Comparison of ENCODE assay signal across 10 mouse cellular contexts in the genomic region with DNA sequence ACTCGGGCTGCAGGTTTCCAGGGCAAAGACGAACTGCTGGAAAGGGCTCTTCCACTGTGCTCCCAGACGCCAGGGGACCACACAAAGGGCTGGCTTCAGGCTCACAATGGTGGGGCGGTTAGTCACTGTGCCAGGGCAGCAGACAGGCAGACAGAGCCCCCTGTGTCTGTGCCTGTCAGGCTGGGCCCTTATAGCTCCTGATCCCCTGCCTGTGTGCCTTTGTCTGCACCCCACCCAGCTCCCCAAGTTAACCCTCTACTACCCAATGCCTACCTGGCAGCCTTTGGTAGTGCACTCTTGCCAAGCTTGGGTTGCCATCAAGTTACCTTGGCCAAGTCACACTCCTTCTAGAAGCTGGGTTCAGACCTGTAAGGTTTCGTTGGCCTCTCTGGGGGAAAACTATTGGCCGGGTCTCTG.
DNase-seq lines count a peak whose midpoint lies in the region; ATAC-seq and TF ChIP-seq lines count a peak whose summit lies in the region.
"Had no signal": no experiment of that assay in that cellular context is flagged by ENCODE, and none has a peak within 500 bp of the region (broad histone marks: within the 10 kb centered on the region; RNA-seq: fewer than 3 reads in every experiment).

No protein-coding gene starts in this region.

- intact Hi-C loops in heart, postnatal 25 days (cut with DNase I): loop anchor here (2.0 kb wide), 1 partner anchor 13 kb away; no protein-coding TSS in a partner anchor

- H3K9ac ChIP-seq in heart, embryonic 15.5 days: no peak overlapping the region
- H3K9ac ChIP-seq in hindbrain, embryonic 16.5 days (ENCODE audit: low read depth, low read length): peak overlapping the region; percentile 28; the same call in 1 of the 2 replicates
- peak overlapping the region; percentile 28; the same call in 1 of the 2 replicates for H3K9ac ChIP-seq in stomach, embryonic 16.5 days (ENCODE audit: low read length)
- H3K9ac ChIP-seq: liver, embryonic 14.5 days had no signal

- DNase-seq in heart, postnatal 25 days (ENCODE audit: low spot score): no peak
- no peak for DNase-seq in testis, postnatal 10 days (ENCODE audit: low spot score)
- no peak for DNase-seq in urinary bladder, adult 2 months (ENCODE audit: low spot score)

- no peaks in the 10 kb centered on the region for H3K36me3 ChIP-seq in heart, embryonic 15.5 days
- H3K36me3 ChIP-seq in testis, adult 2 months (ENCODE audit: control insufficient read depth, insufficient read depth, low read length): no peaks in the 10 kb centered on the region
- H3K36me3 ChIP-seq in hindbrain, embryonic 16.5 days (ENCODE audit: control insufficient read depth, insufficient read depth, low read length): no peaks in the 10 kb centered on the region
- no peaks in the 10 kb centered on the region for H3K36me3 ChIP-seq in stomach, embryonic 16.5 days (ENCODE audit: control insufficient read depth, insufficient read depth, low read length)

- no peaks in the 10 kb centered on the region for H3K9me3 ChIP-seq in heart, embryonic 15.5 days (replicated peaks)
- no peaks in the 10 kb centered on the region for H3K9me3 ChIP-seq in hindbrain, embryonic 16.5 days (ENCODE audit: control insufficient read depth, low read length)
- H3K9me3 ChIP-seq in stomach, embryonic 16.5 days (replicated peaks; ENCODE audit: control insufficient read depth, low read length): no peaks in the 10 kb centered on the region

- TF ChIP-seq POLR2A in testis, adult 2 months (IDR thresholded peaks at IDR 0.05; ENCODE audit: control insufficient read depth, low read depth, low read length): no peak

- TF ChIP-seq CTCF in testis, adult 2 months (IDR thresholded peaks at IDR 0.05; ENCODE audit: control insufficient read depth, insufficient read depth, insufficient replicate concordance, low read depth, low read length): no peak

- no peak overlapping the region for H3K27ac ChIP-seq in heart, embryonic 15.5 days
- peak overlapping the region; percentile 45; the same call in 1 of the 2 replicates for H3K27ac ChIP-seq in testis, adult 2 months (ENCODE audit: control insufficient read depth, insufficient read depth, low read depth, low read length)
- H3K27ac ChIP-seq in hindbrain, embryonic 16.5 days (ENCODE audit: low read depth, low read length): peak overlapping the region; percentile 95
- peak overlapping the region; percentile 55 for H3K27ac ChIP-seq in stomach, embryonic 16.5 days (ENCODE audit: low read length)
- H3K27ac ChIP-seq: liver, embryonic 14.5 days had no signal

- H3K4me2 ChIP-seq in heart, embryonic 15.5 days: 0 out of 2 replicates have a peak overlapping the region, but pooled peaks have one; percentile 84
- peak overlapping the region; percentile 30 for H3K4me2 ChIP-seq in hindbrain, embryonic 16.5 days (ENCODE audit: low read length)
- peak overlapping the region; percentile 23; the same call in 1 of the 2 replicates for H3K4me2 ChIP-seq in stomach, embryonic 16.5 days (ENCODE audit: low read depth, low read length)

- H3K4me3 ChIP-seq in heart, embryonic 15.5 days: no peak overlapping the region
- H3K4me3 ChIP-seq in testis, adult 2 months (ENCODE audit: control insufficient read depth, low read depth, low read length): no peak overlapping the region
- H3K4me3 ChIP-seq in hindbrain, embryonic 16.5 days (ENCODE audit: low read length): no peak overlapping the region
- H3K4me3 ChIP-seq in stomach, embryonic 16.5 days (replicated peaks; ENCODE audit: low read length): no peak overlapping the region

- H3K4me1 ChIP-seq in heart, embryonic 15.5 days (replicated peaks): peaks cover 33% of the 10 kb centered on the region
- no peaks in the 10 kb centered on the region; the same call in 1 of the 2 replicates for H3K4me1 ChIP-seq in testis, adult 2 months (ENCODE audit: control insufficient read depth, insufficient read depth, low read length)
- peaks cover 43% of the 10 kb centered on the region for H3K4me1 ChIP-seq in hindbrain, embryonic 16.5 days (ENCODE audit: control insufficient read depth, insufficient read depth, low read depth, low read length)
- H3K4me1 ChIP-seq in stomach, embryonic 16.5 days (ENCODE audit: control insufficient read depth, insufficient read depth, low read length): peaks cover 34% of the 10 kb centered on the region

- no peak for ATAC-seq in heart, embryonic 15.5 days (replicated peaks; ENCODE audit: insufficient number of reproducible peaks, insufficient read depth, low FRiP score, low read depth)
- ATAC-seq in hindbrain, embryonic 16.5 days: peak; percentile 82
- no peak for ATAC-seq in stomach, embryonic 16.5 days (ENCODE audit: insufficient read depth, low FRiP score)
- no peak for ATAC-seq in frontal cortex, adult (ENCODE audit: low TSS enrichment)
- ATAC-seq: Patski had no signal

- H3K27me3 ChIP-seq in heart, embryonic 15.5 days: peaks cover 11% of the 10 kb centered on the region
- H3K27me3 ChIP-seq in testis, adult 2 months (ENCODE audit: control insufficient read depth, insufficient read depth, low read length): no peaks in the 10 kb centered on the region
- peaks cover 8% of the 10 kb centered on the region for H3K27me3 ChIP-seq in hindbrain, embryonic 16.5 days (replicated peaks; ENCODE audit: control insufficient read depth, insufficient read depth, low read length)
- H3K27me3 ChIP-seq in stomach, embryonic 16.5 days (ENCODE audit: control insufficient read depth, insufficient read depth, low read length): no peaks in the 10 kb centered on the region; the same call in 1 of the 2 replicates
- H3K27me3 ChIP-seq: Patski had no signal

- WGBS in heart, embryonic 15.5 days: 72% methylated on average over 6 of the region's 6 CpGs
- WGBS in hindbrain, embryonic 16.5 days: 21% methylated on average over 6 of the region's 6 CpGs
- WGBS in stomach, embryonic 16.5 days: 55% methylated on average over 6 of the region's 6 CpGs

Comparison
In these comparisons a context has a peak if more than half of its experiments do, and no peak if none do; other contexts are left out.
1. H3K4me2 ChIP-seq: peak in every context shown above with its lines; median percentile 84 in heart, embryonic 15.5 days; 30 in hindbrain, embryonic 16.5 days; 23 in stomach, embryonic 16.5 days.